Mouse (Mus musculus): Measurements from ENCODE around the gene Ankrd11. TPM values are rescaled to one million over a fixed set of nuclear protein-coding genes. Genes with fewer than 3 reads are reported as not detected.

The Ankrd11 gene
- total RNA-seq, 2 experiments from 2014 or later, result 145 to 177 TPM

- intact Hi-C loops (cut with DNase I), result no loop called here
- DNase-seq (ENCODE audit: low spot score in 2 of 2), result no peak
Measured at GRCm38 (mm10) chr8:122979424-122979823, 62.7 kb downstream of the Ankrd11 start.

- intact Hi-C loops (cut with DNase I), result no loop called here
Measured at GRCm38 (mm10) chr8:122976046-122976445, 66.0 kb downstream of the Ankrd11 start.

DNA sequence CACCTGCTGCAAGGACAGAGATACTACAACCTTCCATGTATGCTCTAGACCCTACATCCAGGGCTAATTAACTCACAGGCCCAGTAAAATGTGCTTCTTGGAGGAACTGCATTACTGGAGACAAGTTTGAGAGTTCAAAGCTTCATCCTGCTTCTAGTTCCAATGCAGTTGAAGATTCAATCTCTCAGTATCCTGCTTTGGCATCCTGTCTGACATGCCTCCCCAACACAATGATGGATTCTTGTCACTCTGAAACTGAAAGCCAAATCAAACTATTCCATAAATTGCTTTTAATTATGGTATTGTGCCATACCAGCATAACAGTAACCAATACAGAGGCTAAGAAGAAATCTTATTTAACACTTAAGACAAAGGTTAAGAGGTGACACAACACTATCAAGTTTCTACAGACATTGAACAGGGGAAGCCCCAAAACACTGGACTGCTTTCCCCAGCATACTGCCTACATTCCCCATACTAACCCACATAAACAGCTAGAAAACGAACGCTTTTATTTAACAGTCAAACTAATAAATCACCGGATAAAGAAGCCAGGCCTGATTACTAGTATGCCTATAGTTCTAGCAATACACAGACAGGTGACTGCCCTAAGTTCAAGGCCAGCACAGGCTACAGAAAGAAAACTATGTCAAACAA, 72.0 kb downstream of the Ankrd11 start:
- no peak for DNase-seq (ENCODE audit: low spot score in 2 of 2)
- intact Hi-C loops (cut with DNase I), result no loop called here

More at GRCm38 (mm10) chr8:122976046-122976445, 66.0 kb downstream of the Ankrd11 start:
- no peak for DNase-seq (ENCODE audit: low spot score in 2 of 2)

DNA sequence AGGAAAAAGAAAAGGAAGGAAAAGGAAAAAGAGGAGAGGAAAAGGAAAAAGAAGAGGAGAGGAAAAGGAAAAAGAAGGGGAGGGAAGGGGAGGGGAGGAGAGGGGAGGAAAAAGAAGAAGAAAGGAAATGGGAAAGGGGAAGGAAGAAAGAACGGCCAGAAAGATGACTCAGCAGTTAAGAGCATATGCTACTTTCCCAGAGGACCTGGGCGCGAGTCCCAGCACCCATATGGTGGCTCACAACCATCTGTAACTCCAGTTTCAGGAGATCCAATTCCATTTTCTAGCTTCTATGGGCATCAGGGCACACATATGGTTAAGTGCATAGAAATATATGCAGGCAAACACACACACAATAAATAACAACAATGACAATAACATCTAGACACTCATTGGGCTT, 73.9 kb downstream of the Ankrd11 start:
- DNase-seq (ENCODE audit: low spot score in 2 of 2), result no peak
- intact Hi-C loops (cut with DNase I), result no loop called here

DNA sequence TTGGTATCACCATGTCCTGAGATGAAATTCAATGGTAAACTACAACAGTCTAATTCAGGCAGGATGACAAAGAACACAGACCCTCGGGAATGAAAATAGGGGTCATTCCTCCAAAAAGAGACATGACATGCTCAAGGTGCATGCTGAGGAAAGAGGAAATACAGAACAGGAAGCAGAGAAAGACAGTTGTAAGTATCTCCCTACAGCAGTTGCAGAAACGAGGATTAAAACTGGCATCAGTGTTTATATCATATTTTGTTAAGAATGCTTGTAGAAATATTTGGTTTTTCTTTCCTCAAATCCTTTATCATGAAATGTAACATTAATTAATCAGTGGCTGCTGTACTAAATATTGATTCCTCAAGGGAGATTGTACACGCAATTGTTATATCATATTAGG, 75.4 kb downstream of the Ankrd11 start:
- no peak for DNase-seq (ENCODE audit: low spot score in 2 of 2)
- intact Hi-C loops (cut with DNase I), result no loop called here

DNA sequence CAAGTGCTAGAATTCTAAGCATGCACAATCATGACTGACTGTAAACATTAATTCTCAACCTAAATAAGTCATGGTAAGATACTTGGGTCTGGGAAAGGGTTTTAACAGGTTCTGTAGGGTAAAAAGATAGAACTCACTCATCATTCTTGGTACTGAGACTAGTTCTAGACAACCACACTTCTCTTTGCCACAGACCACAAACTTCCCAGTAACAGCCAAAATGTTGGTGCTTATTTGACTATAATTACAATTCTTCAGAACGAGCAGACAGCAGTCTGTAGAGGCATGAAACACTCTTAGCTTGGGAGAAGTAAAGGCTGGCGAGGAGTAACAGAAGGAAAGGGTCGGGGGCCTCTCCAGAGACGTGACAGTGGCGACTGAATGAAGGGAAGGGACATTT, 80.0 kb downstream of the Ankrd11 start:
- no peak for DNase-seq (ENCODE audit: low spot score in 2 of 2)
- intact Hi-C loops (cut with DNase I), result no loop called here

GRCm38 (mm10) chr8:122961458-122961857, 80.6 kb downstream of the Ankrd11 start:
- no peak for DNase-seq (ENCODE audit: low spot score in 2 of 2)
- intact Hi-C loops (cut with DNase I), result no loop called here

DNA sequence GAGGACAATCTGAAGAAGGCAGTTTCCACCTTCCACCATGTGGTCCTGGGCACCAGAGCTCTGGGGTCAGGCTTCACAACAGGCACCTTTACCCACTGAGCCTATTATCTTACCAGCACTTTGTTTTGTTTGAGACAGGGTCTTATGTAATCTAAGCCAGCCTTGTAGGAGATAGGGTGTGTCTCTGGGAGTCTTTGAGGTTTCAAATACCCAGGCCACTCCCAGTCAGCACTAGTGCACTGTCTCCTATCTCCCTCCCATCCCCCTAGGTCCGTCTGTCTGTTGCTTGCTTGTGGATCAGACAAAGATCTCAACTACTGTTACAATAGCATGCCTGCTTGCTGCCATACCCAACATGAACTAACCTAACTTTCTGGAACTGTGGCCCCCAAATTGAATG, 81.1 kb downstream of the Ankrd11 start:
- intact Hi-C loops (cut with DNase I), result no loop called here
- DNase-seq (ENCODE audit: low spot score in 2 of 2), result no peak

- intact Hi-C loops (cut with DNase I), result no loop called here
Measured at GRCm38 (mm10) chr8:122960323-122960722, 81.8 kb downstream of the Ankrd11 start.

GRCm38 (mm10) chr8:122955997-122956396, 86.1 kb downstream of the Ankrd11 start:
- no peak for DNase-seq (ENCODE audit: low spot score in 2 of 2)
- intact Hi-C loops (cut with DNase I), result no loop called here

More at GRCm38 (mm10) chr8:122960323-122960722, 81.8 kb downstream of the Ankrd11 start:
- no peak for DNase-seq (ENCODE audit: low spot score in 2 of 2)

- DNase-seq (ENCODE audit: low spot score in 2 of 2), result no peak
- intact Hi-C loops (cut with DNase I), result no loop called here
Measured at GRCm38 (mm10) chr8:122955195-122955594, 86.9 kb downstream of the Ankrd11 start.

- no peak for DNase-seq (ENCODE audit: low spot score in 2 of 2)
- intact Hi-C loops (cut with DNase I), result no loop called here
Measured at GRCm38 (mm10) chr8:122954090-122954799, 87.8 kb downstream of the Ankrd11 start.

- intact Hi-C loops (cut with DNase I), result no loop called here
- DNase-seq (ENCODE audit: low spot score in 2 of 2), result no peak
Measured at GRCm38 (mm10) chr8:122953028-122953427, 89.0 kb downstream of the Ankrd11 start.

- intact Hi-C loops (cut with DNase I), result no loop called here
Measured at GRCm38 (mm10) chr8:122951456-122951855, 90.6 kb downstream of the Ankrd11 start.

GRCm38 (mm10) chr8:122949701-122950100, 92.4 kb downstream of the Ankrd11 start:
- no peak for DNase-seq (ENCODE audit: low spot score in 2 of 2)
- intact Hi-C loops (cut with DNase I), result no loop called here

More at GRCm38 (mm10) chr8:122951456-122951855, 90.6 kb downstream of the Ankrd11 start:
- no peak for DNase-seq (ENCODE audit: low spot score in 2 of 2)

DNA sequence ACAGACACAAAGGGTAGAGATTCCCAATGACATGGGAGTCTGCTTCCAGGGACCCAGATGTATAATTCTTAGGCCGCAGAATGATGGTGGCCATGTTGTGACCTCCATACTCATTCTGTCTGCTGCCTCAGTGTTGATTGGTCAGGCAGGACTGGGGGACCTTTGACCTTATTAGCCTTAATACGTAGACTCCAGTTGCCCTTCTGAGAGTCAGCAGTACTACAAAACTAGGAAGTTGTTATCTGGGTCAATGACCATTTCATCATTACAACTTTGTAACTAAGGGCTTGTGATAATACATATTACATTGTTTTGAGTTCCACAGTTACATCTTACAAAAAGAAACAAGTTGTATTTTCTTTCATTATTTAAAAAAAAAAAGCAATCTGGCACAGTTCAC, 96.3 kb downstream of the Ankrd11 start:
- DNase-seq (ENCODE audit: low spot score in 2 of 2), result no peak
- intact Hi-C loops (cut with DNase I), result no loop called here

DNA sequence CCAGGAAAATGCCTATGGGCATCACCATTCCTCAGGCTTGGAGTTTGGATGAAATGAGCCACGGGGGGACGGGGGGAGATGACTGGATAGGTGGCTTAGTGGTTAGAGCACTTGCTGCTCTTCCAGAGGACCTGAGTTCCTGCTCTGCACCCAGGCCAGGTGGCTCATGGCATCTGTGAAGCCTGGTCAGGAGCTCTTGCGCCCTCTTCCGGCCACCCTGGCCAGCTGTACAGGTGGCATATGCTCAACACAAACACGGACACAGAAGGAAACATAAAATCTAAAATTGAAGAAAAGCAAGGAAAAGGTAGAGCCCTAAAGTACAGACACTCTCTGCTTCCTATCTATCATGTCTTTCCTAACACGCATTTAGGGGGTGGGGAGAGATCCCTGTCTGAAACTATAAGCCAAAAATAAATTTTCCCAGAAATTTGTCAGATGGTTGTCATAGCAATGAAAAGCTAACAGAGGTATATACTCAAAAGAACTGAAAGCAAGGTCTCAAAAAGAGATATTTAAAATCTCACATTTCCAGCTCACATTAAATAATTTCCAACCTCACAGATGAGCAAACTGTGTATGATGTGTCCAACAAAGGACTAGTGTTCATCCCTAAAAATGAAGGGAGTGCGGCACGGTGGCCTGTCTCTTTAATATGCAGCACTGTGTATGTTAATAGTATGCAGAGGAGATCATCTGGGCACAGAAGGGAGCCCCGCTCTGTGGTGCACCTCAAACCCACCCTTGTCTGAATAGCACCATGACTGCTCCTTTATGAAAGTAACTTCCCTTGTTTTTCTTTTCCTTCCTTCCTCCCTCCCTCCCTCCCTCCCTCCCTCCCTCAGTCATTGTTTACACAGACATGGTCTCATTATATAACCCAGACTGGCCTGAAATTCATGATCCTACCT, 99.0 kb downstream of the Ankrd11 start:
- intact Hi-C loops (cut with DNase I), result no loop called here
- DNase-seq (ENCODE audit: low spot score in 2 of 2), result no peak

GRCm38 (mm10) chr8:122938591-122938990, 103.5 kb downstream of the Ankrd11 start:
- no peak for DNase-seq (ENCODE audit: low spot score in 2 of 2)
- intact Hi-C loops (cut with DNase I), result no loop called here

GRCm38 (mm10) chr8:122938170-122938569, 103.9 kb downstream of the Ankrd11 start:
- DNase-seq (ENCODE audit: low spot score in 2 of 2), result no peak
- intact Hi-C loops (cut with DNase I), result no loop called here

GRCm38 (mm10) chr8:122937545-122938053, 104.5 kb downstream of the Ankrd11 start:
- intact Hi-C loops (cut with DNase I), result no loop called here
- DNase-seq (ENCODE audit: low spot score in 2 of 2), result no peak

All from left cerebral cortex, postnatal 36 days (tissue).